Mouse (Mus musculus) CH12.LX (cell line): ENCODE measurements at regions not wholly inside any gene's neighbourhood (a gene's known extent, or its start where the extent isn't known, plus 50 kb on each side); places are given as distances from the start of the nearest gene placed in this dataset.
A peak's percentile ranks its signal among the peaks of the same experiment; 100 is the strongest.

Source experiments
- DNase-seq: peaks from one replicate; pipeline ENCODE4 v3.0.0-alpha.2; 2013; ENCODE audit errors: extremely low read depth
- H3K27ac ChIP-seq: 2 replicates; pipeline ENCODE4 v1.5.1; 2012; ENCODE audit warnings: low read depth, mild to moderate bottlenecking, control low read depth, moderate library complexity; ENCODE audit not compliant: insufficient read depth
- H3K27me3 ChIP-seq: replicated peaks from 2 replicates; pipeline ENCODE3; 2012; ENCODE audit warnings: inconsistent platforms
- H3K36me3 ChIP-seq, 2 experiments: replicated peaks in 1 of 2; 2 replicates each; pipeline versions ENCODE3 to v1.6.1; 2012; ENCODE audit warnings: inconsistent platforms in 1 of 2, low read length in 1 of 2, mild to moderate bottlenecking in 1 of 2, mixed read lengths in 1 of 2, moderate library complexity in 1 of 2; ENCODE audit not compliant: control insufficient read depth in 1 of 2, insufficient read depth in 1 of 2
- H3K4me1 ChIP-seq, 2 experiments: 2 replicates each; pipeline ENCODE4 v1.6.1; 2012; ENCODE audit warnings: inconsistent platforms in 1 of 2, moderate library complexity in 1 of 2; ENCODE audit not compliant: insufficient read depth in 2 of 2, control insufficient read depth in 1 of 2
- H3K4me2 ChIP-seq: 2 replicates; pipeline ENCODE4 v1.6.1; 2012; ENCODE audit warnings: low read depth, mild to moderate bottlenecking, control low read depth; ENCODE audit not compliant: poor library complexity, insufficient read depth, severe bottlenecking
- H3K4me3 ChIP-seq, 3 experiments: fragments of 150-350 bp in 1 of 3; sonication (generic) in 1 of 3; replicated peaks in 1 of 3; 2 replicates each; pipeline versions ENCODE3 to v1.5.1; 2011 to 2012; ENCODE audit warnings: low read depth in 2 of 3, low read length in 2 of 3, mild to moderate bottlenecking in 2 of 3, moderate library complexity in 2 of 3, control low read depth in 1 of 3, improper control_type of control experiment in 1 of 3, inconsistent platforms in 1 of 3, mixed read lengths in 1 of 3; ENCODE audit not compliant: poor library complexity in 1 of 3
- H3K79me2 ChIP-seq: replicated peaks from 2 replicates; pipeline ENCODE4 v1.6.1; 2012; ENCODE audit warnings: mild to moderate bottlenecking, moderate library complexity; ENCODE audit not compliant: control insufficient read depth, poor library complexity, insufficient read depth, severe bottlenecking; ENCODE audit errors: extremely low read depth
- H3K9ac ChIP-seq: 2 replicates; pipeline ENCODE4 v1.6.1; 2012; ENCODE audit warnings: low read depth, mild to moderate bottlenecking, control low read depth, moderate library complexity; ENCODE audit not compliant: insufficient read depth
- H3K9me3 ChIP-seq: replicated peaks from 2 replicates; pipeline ENCODE3; 2012; ENCODE audit warnings: low read length, inconsistent platforms, mixed read lengths
- BHLHE40 ChIP-seq: IDR thresholded peaks from 2 replicates; pipeline ENCODE4 v1.6.1; 2011; ENCODE audit warnings: mild to moderate bottlenecking, low read depth, low read length, improper control_type of control experiment
- CHD2 ChIP-seq: IDR thresholded peaks from 2 replicates; pipeline ENCODE4 v1.6.1; 2011; ENCODE audit warnings: low read length, improper control_type of control experiment
- CTCF ChIP-seq, 2 experiments: IDR thresholded peaks in 1 of 2; conservative IDR thresholded peaks in 1 of 2; 2 replicates each; pipeline ENCODE4 v1.5.1; 2011 to 2012; ENCODE audit warnings: low read depth in 2 of 2, low read length in 2 of 2, improper control_type of control experiment in 1 of 2, inconsistent platforms in 1 of 2, mild to moderate bottlenecking in 1 of 2, moderate library complexity in 1 of 2
- E2F4 ChIP-seq: IDR thresholded peaks from 2 replicates; pipeline ENCODE4 v1.6.1; 2011; ENCODE audit warnings: low read depth, low read length, improper control_type of control experiment; ENCODE audit not compliant: insufficient replicate concordance
- ELF1 ChIP-seq: IDR thresholded peaks from 2 replicates; pipeline ENCODE4 v1.6.1; 2014; ENCODE audit warnings: low read depth, mild to moderate bottlenecking, inconsistent platforms, low read length, improper control_type of control experiment
- EP300 ChIP-seq: IDR thresholded peaks from 2 replicates; pipeline ENCODE4 v1.6.1; 2011; ENCODE audit warnings: low read length, improper control_type of control experiment
- ETS1 ChIP-seq: conservative IDR thresholded peaks from 2 replicates; pipeline ENCODE4 v1.6.1; 2012; ENCODE audit warnings: low read depth, mild to moderate bottlenecking, inconsistent platforms, low read length, improper control_type of control experiment, moderate library complexity
- HCFC1 ChIP-seq: IDR thresholded peaks from 2 replicates; pipeline ENCODE4 v1.6.1; 2012; ENCODE audit warnings: low read depth, mild to moderate bottlenecking, inconsistent platforms, low read length, improper control_type of control experiment
- IRF4 ChIP-seq: IDR thresholded peaks from 2 replicates; pipeline ENCODE4 v1.6.1; 2014; ENCODE audit warnings: low read depth, mild to moderate bottlenecking, inconsistent platforms, low read length, improper control_type of control experiment
- JUN ChIP-seq: IDR thresholded peaks from 2 replicates; pipeline ENCODE4 v1.6.1; 2011; ENCODE audit warnings: low read depth, mild to moderate bottlenecking, low read length, improper control_type of control experiment, moderate library complexity; ENCODE audit not compliant: insufficient read depth
- JUND ChIP-seq: conservative IDR thresholded peaks from 2 replicates; pipeline ENCODE4 v1.6.1; 2011; ENCODE audit warnings: low read depth, low read length, improper control_type of control experiment
- MAFK ChIP-seq: IDR thresholded peaks from 2 replicates; pipeline ENCODE4 v1.6.1; 2011; ENCODE audit warnings: low read length, improper control_type of control experiment; ENCODE audit not compliant: insufficient replicate concordance
- MAX ChIP-seq: IDR thresholded peaks from 2 replicates; pipeline ENCODE4 v1.6.1; 2011; ENCODE audit warnings: low read length, improper control_type of control experiment
- MEF2A ChIP-seq: IDR thresholded peaks from 2 replicates; pipeline ENCODE4 v1.6.1; 2014; ENCODE audit warnings: low read depth, mild to moderate bottlenecking, inconsistent platforms, low read length, improper control_type of control experiment, borderline replicate concordance
- MXI1 ChIP-seq: IDR thresholded peaks from 2 replicates; pipeline ENCODE4 v1.6.1; 2011; ENCODE audit warnings: mild to moderate bottlenecking, low read depth, low read length, improper control_type of control experiment
- MYC ChIP-seq: IDR thresholded peaks from 2 replicates; pipeline ENCODE4 v1.6.1; 2011; ENCODE audit warnings: low read depth, mild to moderate bottlenecking, improper control_type of control experiment, low read length
- NRF1 ChIP-seq: IDR thresholded peaks from 2 replicates; pipeline ENCODE4 v1.6.1; 2014; ENCODE audit warnings: low read depth, mild to moderate bottlenecking, inconsistent platforms, low read length, improper control_type of control experiment, moderate library complexity
- POLR2A ChIP-seq: IDR thresholded peaks from 2 replicates; pipeline ENCODE4 v1.6.1; 2011; ENCODE audit warnings: low read depth, mild to moderate bottlenecking, improper control_type of control experiment, low read length
- RCOR1 ChIP-seq: conservative IDR thresholded peaks from 2 replicates; pipeline ENCODE4 v1.6.1; 2012; ENCODE audit warnings: low read depth, mild to moderate bottlenecking, inconsistent platforms, low read length, improper control_type of control experiment
- SIN3A ChIP-seq: IDR thresholded peaks from 2 replicates; pipeline ENCODE4 v1.6.1; 2012; ENCODE audit warnings: low read length, improper control_type of control experiment, inconsistent platforms
- SMC3 ChIP-seq: IDR thresholded peaks from 2 replicates; pipeline ENCODE4 v1.6.1; 2011; ENCODE audit warnings: low read depth, low read length, improper control_type of control experiment
- TBP ChIP-seq: conservative IDR thresholded peaks from 2 replicates; pipeline ENCODE4 v1.6.1; 2011; ENCODE audit warnings: low read depth, low read length, improper control_type of control experiment
- TCF12 ChIP-seq: IDR thresholded peaks from 2 replicates; pipeline ENCODE4 v1.6.1; 2014; ENCODE audit warnings: low read depth, mild to moderate bottlenecking, inconsistent platforms, low read length, improper control_type of control experiment
- ZC3H11A ChIP-seq: IDR thresholded peaks from 2 replicates; pipeline ENCODE4 v1.6.1; 2012; ENCODE audit warnings: low read depth, mild to moderate bottlenecking, inconsistent platforms, low read length, improper control_type of control experiment
- ZKSCAN1 ChIP-seq: IDR thresholded peaks from 2 replicates; pipeline ENCODE4 v1.6.1; 2012; ENCODE audit warnings: low read depth, inconsistent platforms, low read length, improper control_type of control experiment, borderline replicate concordance
- ZMIZ1 ChIP-seq: IDR thresholded peaks from 2 replicates; pipeline ENCODE4 v1.6.1; 2012; ENCODE audit warnings: low read depth, mild to moderate bottlenecking, inconsistent platforms, low read length, improper control_type of control experiment
- ZNF384 ChIP-seq: IDR thresholded peaks from 2 replicates; pipeline ENCODE4 v1.6.1; 2012; ENCODE audit warnings: low read depth, low read length, improper control_type of control experiment, inconsistent platforms
- dilution Hi-C: fragments of 300-500 bp; cut with MboI; formaldehyde crosslinking; loops from 2 replicates; pipeline ENCODE4 v1.14.3; 2020; ENCODE audit warnings: low sequenced_read_pairs; ENCODE audit not compliant: extremely low pct_unique_long_range_greater_than_20kb, extremely low pct_ligation_motif_present
- in situ Hi-C: fragments of 300-500 bp; cut with MboI; formaldehyde crosslinking; loops from 3 replicates; pipeline ENCODE4 v1.14.3; 2019; ENCODE audit warnings: low sequenced_read_pairs, low pct_ligation_motif_present, low pct_unique_long_range_greater_than_20kb, mixed read lengths

DNA sequence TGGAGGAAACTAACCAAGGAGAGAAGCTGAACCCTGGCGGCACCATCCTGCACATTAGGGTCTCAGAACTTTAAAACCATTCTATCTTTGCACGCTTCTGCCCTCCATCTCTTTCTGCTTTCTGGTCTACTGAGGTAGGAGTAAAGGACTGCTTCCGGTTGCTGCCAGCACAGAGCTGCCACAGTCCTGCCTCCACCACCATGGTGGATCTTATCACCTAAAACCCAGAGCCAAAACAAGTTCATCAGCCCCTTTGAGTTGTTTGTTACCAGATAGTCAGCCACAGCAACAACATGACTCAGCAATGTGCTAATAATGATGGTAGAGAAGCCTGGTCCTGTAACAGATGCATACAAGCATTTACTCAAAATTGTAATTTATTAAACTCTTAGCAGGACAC, 287.9 kb downstream of the Irs2 start:
- H3K36me3 ChIP-seq = peaks cover 0 to 3% of the 10 kb centered on the region in 2 experiments
- H3K9ac ChIP-seq = no peak overlapping the region
- DNase-seq = no peak
- H3K79me2 ChIP-seq = no peaks in the 10 kb centered on the region
- no peak overlapping the region for H3K27ac ChIP-seq
- no peak overlapping the region for H3K4me2 ChIP-seq
- peaks cover 43 to 68% of the 10 kb centered on the region in 2 experiments for H3K4me1 ChIP-seq
- in situ Hi-C loops = loop anchor here (10.0 kb wide), 1 partner anchor 204 kb away; no protein-coding TSS in a partner anchor
- H3K4me3 ChIP-seq = no peak overlapping the region
- no peak for TF ChIP-seq IRF4
- no peak for TF ChIP-seq MAX
- TF ChIP-seq HCFC1 = no peak
- no peak for TF ChIP-seq ZNF384
- TF ChIP-seq ETS1 = no peak
- no peak for TF ChIP-seq SIN3A
- TF ChIP-seq E2F4 = no peak
- no peak for TF ChIP-seq ZMIZ1
- TF ChIP-seq ZKSCAN1 = no peak
- no peak for TF ChIP-seq CTCF (conservative IDR thresholded peaks at IDR 0.05 in 1 of 2, IDR thresholded peaks at IDR 0.05 in 1 of 2; ENCODE audit: low read depth in 2 of 2, low read length in 2 of 2)
- no peak for TF ChIP-seq SMC3
- H3K27me3 ChIP-seq = no peaks in the 10 kb centered on the region
- no peaks in the 10 kb centered on the region for H3K9me3 ChIP-seq
- dilution Hi-C loops = no loop called here

DNA sequence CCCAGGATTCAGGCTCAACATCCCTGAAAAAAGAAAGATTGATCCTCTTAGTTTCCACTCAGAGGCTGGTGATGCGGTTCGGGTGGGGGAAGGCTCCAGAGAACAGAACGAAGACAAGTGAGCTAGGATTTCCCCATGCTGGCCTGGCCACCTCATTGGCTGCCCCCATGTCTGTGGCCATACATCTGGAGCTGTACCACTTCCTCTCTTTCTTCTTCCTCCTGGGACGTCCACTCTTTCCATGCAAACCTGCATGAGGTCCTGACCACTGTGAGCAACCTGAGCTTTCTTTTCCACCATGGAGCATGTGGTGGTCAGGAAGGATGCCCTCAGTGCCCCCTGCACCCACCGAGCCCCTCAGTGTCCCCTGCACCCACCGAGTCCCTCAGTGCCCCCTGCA, 288.8 kb downstream of the Irs2 start:
- H3K36me3 ChIP-seq = no peaks in the 10 kb centered on the region
- H3K79me2 ChIP-seq = no peaks in the 10 kb centered on the region
- no peaks in the 10 kb centered on the region for H3K27me3 ChIP-seq
- peak overlapping the region; percentile 30; the same call in 1 of the 2 replicates for H3K9ac ChIP-seq
- peak overlapping the region; percentile 26; the same call in 1 of the 2 replicates for H3K4me2 ChIP-seq
- in situ Hi-C loops = no loop called here
- 0 out of 2 replicates have a peak overlapping the region, but pooled peaks have one; percentile 9 for H3K27ac ChIP-seq
- peaks cover 37 to 65% of the 10 kb centered on the region in 2 experiments for H3K4me1 ChIP-seq
- 0 out of 2 replicates have a peak, but pooled peaks have one; percentile 30 for TF ChIP-seq MEF2A
- TF ChIP-seq MXI1 = no peak
- 0 out of 2 replicates have a peak, but pooled peaks have one; percentile 57 for TF ChIP-seq TCF12
- TF ChIP-seq ETS1 = no peak; the same call in 1 of the 2 replicates
- no peak for TF ChIP-seq MAX
- TF ChIP-seq ZC3H11A = no peak
- TF ChIP-seq MAFK = no peak
- peak; percentile 68; the same call in 1 of the 2 replicates for TF ChIP-seq IRF4
- TF ChIP-seq JUND = no peak
- no peak for TF ChIP-seq HCFC1
- TF ChIP-seq ELF1 = 0 out of 2 replicates have a peak, but pooled peaks have one; percentile 37
- no peak for TF ChIP-seq BHLHE40
- peak; percentile 54 for TF ChIP-seq EP300
- no peak for TF ChIP-seq POLR2A
- no peak for TF ChIP-seq MYC
- TF ChIP-seq CHD2 = no peak
- no peak for TF ChIP-seq NRF1
- no peak for TF ChIP-seq TBP
- TF ChIP-seq RCOR1 = no peak
- TF ChIP-seq JUN = no peak
- H3K4me3 ChIP-seq = peak overlapping the region in 1 of 3 experiments; percentile 32
- H3K9me3 ChIP-seq = no peaks in the 10 kb centered on the region
- peak; percentile 45 for DNase-seq
- dilution Hi-C loops = no loop called here
